Mouse (Mus musculus) hindbrain, embryonic 11.5 days (tissue): ENCODE results near the gene Fgfr2. TPM values are rescaled to one million over a fixed set of nuclear protein-coding genes. Genes with fewer than 3 reads are reported as not detected.

ENCODE experiments used
- ATAC-seq: fragments of 200-750 bp; cut with Nextera tagmentation; 2 replicates; pipeline ENCODE4 v1.8.0; 2017; ENCODE audit warnings: mild to moderate bottlenecking, moderate TSS enrichment, moderate library complexity; ENCODE audit not compliant: low FRiP score
- DNase-seq: peaks from one replicate; pipeline ENCODE4 v3.0.0-alpha.2; 2015; ENCODE audit warnings: low spot score
- H3K27ac ChIP-seq: fragments of 300-500 bp; sonication (generic); 2 replicates; pipeline ENCODE4 v1.5.1; 2014; ENCODE audit warnings: mild to moderate bottlenecking, low read depth, low read length
- H3K27me3 ChIP-seq: fragments of 300-500 bp; sonication (generic); 2 replicates; pipeline ENCODE4 v1.6.1; 2014; ENCODE audit warnings: mild to moderate bottlenecking, low read length, moderate library complexity, mixed read lengths; ENCODE audit not compliant: control insufficient read depth, insufficient read depth
- H3K36me3 ChIP-seq: fragments of 300-500 bp; sonication (generic); 2 replicates; pipeline ENCODE4 v1.6.1; 2014; ENCODE audit warnings: mild to moderate bottlenecking, low read length, moderate library complexity, mixed read lengths; ENCODE audit not compliant: control insufficient read depth, insufficient read depth
- H3K4me1 ChIP-seq: fragments of 300-500 bp; sonication (generic); replicated peaks from 2 replicates; pipeline ENCODE4 v1.6.1; 2014; ENCODE audit warnings: low read length, mixed read lengths; ENCODE audit not compliant: control insufficient read depth, insufficient read depth
- H3K4me2 ChIP-seq: fragments of 300-500 bp; sonication (generic); replicated peaks from 2 replicates; pipeline ENCODE4 v1.6.1; 2014; ENCODE audit warnings: mild to moderate bottlenecking, low read depth, low read length
- H3K4me3 ChIP-seq: fragments of 300-500 bp; sonication (generic); 2 replicates; pipeline ENCODE4 v1.5.1; 2014; ENCODE audit warnings: low read depth, low read length
- H3K9ac ChIP-seq: fragments of 300-500 bp; sonication (generic); 2 replicates; pipeline ENCODE4 v1.6.1; 2014; ENCODE audit warnings: low read depth, low read length
- H3K9me3 ChIP-seq: fragments of 300-500 bp; sonication (generic); 2 replicates; pipeline ENCODE4 v1.6.1; 2016; ENCODE audit warnings: low read length; ENCODE audit not compliant: control insufficient read depth
- WGBS: fragments of 180-500 bp; shearing (Covaris S2); extraction: QIAGEN DNeasy Blood & Tissue Kit; methylation state at CpG from one replicate; pipeline ENCODE4 v1.1.7; 2014; 5-methylcytosine and 5-hydroxymethylcytosine counted together
- polyA plus RNA-seq: library from polyadenylated mRNA; unstranded; fragments of >200 nt; fragmentation: Nextera tagmentation; extraction: Ambion mirVana; gene quantifications from 2 replicates; pipeline ENCODE4 v1.2.1, GENCODE M21; 2014

Gene Fgfr2
- polyA plus RNA-seq, 1 experiment from 2014 or later, result 71.3 TPM

- Histone ChIP-seq H3K27ac (no peak overlapping the region), H3K27me3 (no peaks in the 10 kb centered on the region; the same call in 1 of the 2 replicates)
- WGBS, result 66% methylated on average over 3 of the region's 3 CpGs
Measured at GRCm38 (mm10) chr7:131469506-131469905, 1653.6 kb downstream of the Fgfr2 start.

DNA sequence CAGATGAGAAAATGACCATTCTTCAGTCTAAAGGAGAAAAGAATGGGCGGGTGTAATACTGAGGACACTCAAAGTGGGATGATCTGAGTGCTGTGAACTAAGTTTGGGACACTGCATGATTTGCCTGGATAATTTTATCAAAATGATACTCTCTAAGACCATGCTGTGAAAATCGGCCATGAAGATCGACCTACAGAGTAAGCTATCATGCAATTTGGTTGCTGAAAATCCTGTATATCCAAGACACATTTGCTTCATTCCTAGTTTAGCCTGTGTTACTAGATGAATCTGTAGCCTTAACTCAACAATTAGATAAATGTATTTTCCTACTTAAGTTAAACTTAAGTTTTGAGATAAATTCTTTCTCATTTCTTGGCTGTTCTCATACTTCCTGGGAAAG lies 1655.8 kb downstream of the Fgfr2 start:
- Histone ChIP-seq H3K4me2 (no peak overlapping the region), H3K27me3 (no peaks in the 10 kb centered on the region), H3K4me3 (no peak overlapping the region), H3K9me3 (no peaks in the 10 kb centered on the region), H3K27ac (no peak overlapping the region), H3K4me1 (peaks cover 8% of the 10 kb centered on the region), H3K9ac (no peak overlapping the region), H3K36me3 (no peaks in the 10 kb centered on the region)
- ATAC-seq (no peak), DNase-seq (no peak)
- WGBS, result 83% methylated on average over 3 of the region's 3 CpGs

More at GRCm38 (mm10) chr7:131469506-131469905, 1653.6 kb downstream of the Fgfr2 start:
- Histone ChIP-seq H3K4me2 (no peak overlapping the region), H3K9me3 (no peaks in the 10 kb centered on the region), H3K4me1 (peaks cover 8% of the 10 kb centered on the region), H3K4me3 (no peak overlapping the region), H3K9ac (no peak overlapping the region), H3K36me3 (no peaks in the 10 kb centered on the region)
- ATAC-seq, result no peak
- DNase-seq, result no peak

- WGBS, result 43% methylated on average over 3 of the region's 3 CpGs
- Histone ChIP-seq H3K9me3 (no peaks in the 10 kb centered on the region), H3K4me1 (peaks cover 8% of the 10 kb centered on the region), H3K9ac (no peak overlapping the region), H3K4me3 (no peak overlapping the region), H3K27ac (0 out of 2 replicates have a peak overlapping the region, but pooled peaks have one; percentile 2), H3K27me3 (no peaks in the 10 kb centered on the region), H3K4me2 (no peak overlapping the region), H3K36me3 (no peaks in the 10 kb centered on the region)
- DNase-seq (peak; percentile 39), ATAC-seq (peak; percentile 11; the same call in 1 of the 2 replicates)
Measured at GRCm38 (mm10) chr7:131465735-131466134, 1657.4 kb downstream of the Fgfr2 start.

- Histone ChIP-seq H3K27ac (no peak overlapping the region), H3K4me3 (no peak overlapping the region)
- DNase-seq, result no peak
Measured at GRCm38 (mm10) chr7:131465117-131465601, 1658.0 kb downstream of the Fgfr2 start.

GRCm38 (mm10) chr7:131456714-131457113 lies 1666.4 kb downstream of the Fgfr2 start:
- no peak for DNase-seq
- H3K4me2 ChIP-seq, result no peak overlapping the region
- WGBS, result 88% methylated on average over 5 of the region's 5 CpGs
- no peak overlapping the region for H3K4me3 ChIP-seq
- no peaks in the 10 kb centered on the region for H3K36me3 ChIP-seq
- H3K9ac ChIP-seq, result no peak overlapping the region
- no peak overlapping the region for H3K27ac ChIP-seq
- H3K27me3 ChIP-seq, result peaks cover 3% of the 10 kb centered on the region; the same call in 1 of the 2 replicates
- H3K9me3 ChIP-seq, result no peaks in the 10 kb centered on the region
- H3K4me1 ChIP-seq, result no peaks in the 10 kb centered on the region
- no peak for ATAC-seq

More at GRCm38 (mm10) chr7:131465117-131465601, 1658.0 kb downstream of the Fgfr2 start:
- Histone ChIP-seq H3K4me1 (peaks cover 8% of the 10 kb centered on the region), H3K27me3 (no peaks in the 10 kb centered on the region), H3K36me3 (no peaks in the 10 kb centered on the region), H3K4me2 (no peak overlapping the region), H3K9ac (no peak overlapping the region), H3K9me3 (no peaks in the 10 kb centered on the region)
- 28% methylated on average over 3 of the region's 3 CpGs for WGBS
- peak; percentile 86 for ATAC-seq

- no peak overlapping the region for H3K4me2 ChIP-seq
- H3K4me3 ChIP-seq, result no peak overlapping the region
- H3K9ac ChIP-seq, result no peak overlapping the region
- H3K36me3 ChIP-seq, result no peaks in the 10 kb centered on the region
- no peak overlapping the region for H3K27ac ChIP-seq
- H3K4me1 ChIP-seq, result no peaks in the 10 kb centered on the region
- ATAC-seq, result no peak
- H3K9me3 ChIP-seq, result no peaks in the 10 kb centered on the region
- no peak for DNase-seq
- H3K27me3 ChIP-seq, result no peaks in the 10 kb centered on the region
- WGBS, result 51% methylated on average over 3 of the region's 3 CpGs
Measured at GRCm38 (mm10) chr7:131437051-131437450, 1686.1 kb downstream of the Fgfr2 start.

- ATAC-seq (no peak), DNase-seq (no peak)
- Histone ChIP-seq H3K4me1 (no peaks in the 10 kb centered on the region), H3K9ac (no peak overlapping the region), H3K4me2 (no peak overlapping the region), H3K36me3 (0 out of 2 replicates have a peak, but pooled peaks cover 4% of the 10 kb centered on the region), H3K27ac (no peak overlapping the region), H3K9me3 (no peaks in the 10 kb centered on the region), H3K4me3 (no peak overlapping the region), H3K27me3 (no peaks in the 10 kb centered on the region)
- 94% methylated on average over 1 of the region's 1 CpGs for WGBS
Measured at GRCm38 (mm10) chr7:131434276-131434675, 1688.9 kb downstream of the Fgfr2 start.

DNA sequence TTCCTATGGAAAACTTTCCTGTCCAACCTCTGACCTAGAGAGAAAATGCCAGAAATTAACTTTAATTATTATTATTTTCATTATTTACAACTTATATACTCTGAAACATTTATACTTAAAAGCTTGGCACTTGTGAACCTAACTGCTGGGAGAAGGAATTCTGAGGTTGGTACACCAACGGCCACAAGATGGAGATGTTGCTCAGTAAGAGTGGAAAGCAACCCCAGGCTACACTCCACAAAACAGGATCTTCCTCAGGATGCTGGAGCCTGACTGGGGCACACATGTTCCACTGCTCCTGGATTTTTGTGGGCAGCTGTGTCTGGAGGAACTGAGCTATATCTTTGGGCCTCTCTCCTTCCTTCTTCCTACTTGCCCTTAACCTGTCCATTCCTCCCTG lies 1690.9 kb downstream of the Fgfr2 start:
- ATAC-seq, result no peak
- Histone ChIP-seq H3K9me3 (no peaks in the 10 kb centered on the region), H3K4me2 (no peak overlapping the region), H3K4me3 (no peak overlapping the region), H3K36me3 (0 out of 2 replicates have a peak, but pooled peaks cover 4% of the 10 kb centered on the region), H3K27ac (no peak overlapping the region), H3K27me3 (no peaks in the 10 kb centered on the region), H3K4me1 (no peaks in the 10 kb centered on the region), H3K9ac (no peak overlapping the region)
- DNase-seq, result peak; percentile 69
- 6% methylated on average over 1 of the region's 1 CpGs for WGBS

- no peaks in the 10 kb centered on the region for H3K9me3 ChIP-seq
- no peak for DNase-seq
- H3K9ac ChIP-seq, result no peak overlapping the region
- no peaks in the 10 kb centered on the region for H3K27me3 ChIP-seq
- no peaks in the 10 kb centered on the region for H3K4me1 ChIP-seq
- no peak overlapping the region for H3K4me2 ChIP-seq
- H3K4me3 ChIP-seq, result no peak overlapping the region
- no peak for ATAC-seq
- 89% methylated on average over 5 of the region's 5 CpGs for WGBS
- no peak overlapping the region for H3K27ac ChIP-seq
- 0 out of 2 replicates have a peak, but pooled peaks cover 4% of the 10 kb centered on the region for H3K36me3 ChIP-seq
Measured at GRCm38 (mm10) chr7:131427331-131427730, 1695.8 kb downstream of the Fgfr2 start.
